Mouse (Mus musculus) liver, embryonic 14.5 days (tissue): ENCODE results near the gene Tubb4a.

Source experiments
- CTCF ChIP-seq: IDR thresholded peaks from 2 replicates; pipeline ENCODE4 v1.5.1; 2016; ENCODE audit warnings: antibody characterized with exemption, low read depth, control low read depth
- EP300 ChIP-seq: IDR thresholded peaks from 2 replicates; pipeline ENCODE4 v1.6.1; 2016; ENCODE audit warnings: antibody characterized with exemption, low read depth

DNA sequence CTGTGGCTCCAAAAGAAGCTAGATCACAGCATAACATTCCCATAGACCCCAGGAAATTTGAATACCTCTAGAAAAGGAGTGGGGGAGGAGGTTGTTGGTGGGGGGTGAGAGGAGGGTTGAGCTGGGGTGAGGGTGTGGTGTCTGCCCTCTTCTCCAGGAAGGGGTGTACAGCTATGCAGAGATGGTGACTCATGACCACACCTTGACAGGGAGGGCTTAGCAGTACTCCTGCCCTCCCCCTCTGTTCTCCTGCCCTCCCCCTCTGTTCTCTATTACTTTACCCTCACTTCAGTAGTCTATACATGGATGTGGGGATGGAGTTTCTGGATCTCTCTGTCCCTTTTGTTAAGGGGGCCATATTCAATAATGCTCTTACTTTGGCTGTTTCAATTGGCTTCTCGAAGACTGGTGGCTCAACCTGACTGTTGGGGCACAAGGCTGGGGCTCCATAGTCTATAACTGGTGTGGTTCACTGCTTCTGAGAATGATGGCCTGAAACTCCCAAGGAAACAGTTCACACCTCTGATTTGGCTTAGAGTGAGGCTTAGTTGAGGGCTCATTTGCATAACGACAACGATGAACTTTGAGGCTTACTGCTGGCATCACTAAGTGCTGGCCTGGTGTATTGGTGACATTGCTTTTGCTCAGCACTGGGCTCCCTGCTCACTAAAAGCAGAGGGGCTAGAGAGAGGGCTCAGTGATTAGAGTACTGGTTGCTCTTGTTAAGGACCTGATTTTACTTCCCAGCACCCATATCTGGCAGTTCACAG lies 38.5 kb upstream of the Tubb4a start:
- no peak for TF ChIP-seq CTCF
- no peak for TF ChIP-seq EP300
